Mouse (Mus musculus): ENCODE measurements at regions not wholly inside any gene's neighbourhood (a gene's known extent, or its start where the extent isn't known, plus 50 kb on each side); places are given as distances from the start of the nearest gene placed in this dataset.

- 84% methylated on average over 5 of the region's 5 CpGs for WGBS
Measured at GRCm38 (mm10) chr19:21030971-21031370, 77.0 kb upstream of the Tmc1 start.

GRCm38 (mm10) chr19:21028981-21029380 lies 75.0 kb upstream of the Tmc1 start:
- 90% methylated on average over 3 of the region's 3 CpGs for WGBS
- Histone ChIP-seq H3K27me3 (ENCODE audit: insufficient read depth, poor library complexity, severe bottlenecking) (no peaks in the 10 kb centered on the region), H3K36me3 (no peaks in the 10 kb centered on the region), H3K9me3 (no peaks in the 10 kb centered on the region), H3K4me3 (no peak overlapping the region), H3K4me1 (replicated peaks) (0 out of 2 replicates have a peak, but pooled peaks cover 2% of the 10 kb centered on the region), H3K27ac (no peak overlapping the region)
- DNase-seq (ENCODE audit: low spot score) = no peak

More at GRCm38 (mm10) chr19:21030971-21031370, 77.0 kb upstream of the Tmc1 start:
- DNase-seq (ENCODE audit: low spot score) = no peak
- Histone ChIP-seq H3K4me1 (replicated peaks) (0 out of 2 replicates have a peak, but pooled peaks cover 2% of the 10 kb centered on the region), H3K27ac (no peak overlapping the region), H3K9me3 (no peaks in the 10 kb centered on the region), H3K4me3 (no peak overlapping the region), H3K27me3 (ENCODE audit: insufficient read depth, poor library complexity, severe bottlenecking) (no peaks in the 10 kb centered on the region), H3K36me3 (no peaks in the 10 kb centered on the region)

DNA sequence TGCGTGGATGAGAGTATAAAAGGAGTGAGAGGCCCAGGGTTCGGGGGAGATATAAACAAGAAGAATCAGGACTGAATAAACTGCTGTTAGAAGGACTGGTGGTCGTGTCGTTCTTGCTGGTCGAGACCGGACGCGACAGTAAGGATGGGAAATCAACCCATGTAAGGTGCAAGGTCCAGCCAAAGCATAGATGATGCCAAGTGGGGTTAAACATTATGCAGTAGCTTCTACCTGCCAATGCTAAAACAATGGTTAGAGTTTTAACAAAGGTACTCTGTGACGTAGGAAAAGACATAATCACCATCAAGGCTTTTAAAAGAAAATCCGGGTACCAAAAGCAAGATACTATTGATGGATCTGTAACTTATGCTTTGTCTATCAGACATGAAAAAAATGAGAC lies 58.4 kb upstream of the Tmc1 start:
- Histone ChIP-seq H3K27ac (no peak overlapping the region), H3K4me1 (replicated peaks) (no peaks in the 10 kb centered on the region)
- WGBS = 83% methylated on average over 9 of the region's 10 CpGs

GRCm38 (mm10) chr19:21009607-21010006 lies 55.6 kb upstream of the Tmc1 start:
- H3K27ac ChIP-seq = no peak overlapping the region
- H3K9me3 ChIP-seq = no peaks in the 10 kb centered on the region
- H3K27me3 ChIP-seq (ENCODE audit: insufficient read depth, poor library complexity, severe bottlenecking) = no peaks in the 10 kb centered on the region
- no peak for DNase-seq (ENCODE audit: low spot score)
- H3K36me3 ChIP-seq = no peaks in the 10 kb centered on the region
- 93% methylated on average over 2 of the region's 2 CpGs for WGBS
- no peaks in the 10 kb centered on the region for H3K4me1 ChIP-seq (replicated peaks)
- no peak overlapping the region for H3K4me3 ChIP-seq

More for the DNA sequence above, 58.4 kb upstream of the Tmc1 start:
- Histone ChIP-seq H3K36me3 (no peaks in the 10 kb centered on the region), H3K27me3 (ENCODE audit: insufficient read depth, poor library complexity, severe bottlenecking) (no peaks in the 10 kb centered on the region), H3K9me3 (no peaks in the 10 kb centered on the region), H3K4me3 (no peak overlapping the region)
- DNase-seq (ENCODE audit: low spot score) = no peak

DNA sequence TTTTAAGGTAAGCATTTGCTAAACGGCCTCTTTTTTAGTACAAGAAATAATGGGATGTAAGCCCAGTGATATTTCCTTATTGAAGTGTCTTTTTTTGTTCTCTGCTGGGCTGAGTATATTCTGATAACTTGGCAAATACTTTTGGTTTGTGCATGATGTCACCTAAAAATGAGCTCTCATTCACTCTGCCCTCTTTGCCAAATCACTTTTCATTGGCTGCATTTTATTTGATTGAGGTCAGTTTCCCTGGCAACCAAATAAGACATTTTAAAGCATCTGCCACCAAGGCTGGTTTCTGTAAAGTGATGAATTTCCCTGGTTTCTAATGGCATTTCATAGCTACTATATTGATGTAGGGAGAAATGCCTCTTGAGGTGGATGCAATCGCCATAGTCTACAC lies 50.4 kb upstream of the Tmc1 start:
- Histone ChIP-seq H3K4me3 (no peak overlapping the region), H3K4me1 (replicated peaks) (no peaks in the 10 kb centered on the region), H3K27me3 (ENCODE audit: insufficient read depth, poor library complexity, severe bottlenecking) (no peaks in the 10 kb centered on the region), H3K9me3 (no peaks in the 10 kb centered on the region), H3K36me3 (no peaks in the 10 kb centered on the region), H3K27ac (no peak overlapping the region)
- 84% methylated on average over 2 of the region's 2 CpGs for WGBS
- no peak for DNase-seq (ENCODE audit: low spot score)

Data from hindbrain, embryonic 10.5 days (tissue).